In the genomic region with DNA sequence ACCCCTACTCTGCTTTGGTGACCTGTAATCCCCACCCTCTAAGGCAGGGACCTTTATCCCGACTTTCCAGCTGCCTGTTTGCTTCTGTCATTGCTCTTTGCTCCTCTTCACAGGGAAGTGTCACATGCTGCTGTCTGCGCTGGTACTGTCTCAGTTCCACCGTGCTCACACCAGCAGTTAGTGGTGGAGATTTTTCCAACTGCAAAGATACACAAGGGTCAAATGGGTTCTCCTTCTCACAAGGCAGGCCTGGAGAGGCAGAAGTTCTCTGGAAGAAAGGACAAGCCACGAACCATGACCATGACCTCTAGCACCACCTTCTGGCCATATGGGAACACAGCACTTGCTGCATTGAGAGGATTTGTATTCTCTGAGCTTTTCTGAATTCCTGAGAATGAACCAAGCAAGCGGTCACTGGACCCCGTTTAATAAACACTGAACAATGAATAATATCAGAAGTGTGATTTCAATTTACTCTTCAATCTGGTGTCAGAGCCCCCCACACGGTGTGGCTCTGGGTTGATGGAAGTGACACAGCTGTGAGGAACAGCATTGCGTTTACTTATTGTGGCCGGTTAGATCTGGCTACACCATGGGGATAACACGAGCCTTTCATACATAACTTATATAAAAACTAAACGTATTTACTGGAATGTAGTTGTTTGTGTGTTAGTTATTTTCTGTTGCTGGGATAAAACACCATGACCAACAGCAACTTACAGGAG, we compare ENCODE assay signal across 8 mouse cellular contexts. TPM values are rescaled to one million over a fixed set of nuclear protein-coding genes. Genes with fewer than 3 reads are reported as not detected.
DNase-seq lines count a peak whose midpoint lies in the region; ATAC-seq lines count a peak whose summit lies in the region.

No protein-coding gene starts in this region.

- H3K4me2 ChIP-seq in intestine, embryonic 16.5 days (ENCODE audit: low read depth, low read length) = no peak overlapping the region
- no peak overlapping the region for H3K4me2 ChIP-seq in liver, embryonic 11.5 days

- no peak overlapping the region for H3K27ac ChIP-seq in intestine, embryonic 16.5 days (ENCODE audit: low read length)
- no peak overlapping the region for H3K27ac ChIP-seq in liver, embryonic 11.5 days (ENCODE audit: low read depth, low read length)

- H3K4me1 ChIP-seq in intestine, embryonic 16.5 days (ENCODE audit: control insufficient read depth, insufficient read depth, low read length) = no peaks in the 10 kb centered on the region
- H3K4me1 ChIP-seq in liver, embryonic 11.5 days (replicated peaks; ENCODE audit: control insufficient read depth, insufficient read depth, low read length) = peaks cover 3% of the 10 kb centered on the region; the same call in 1 of the 2 replicates

- no peaks in the 10 kb centered on the region for H3K9me3 ChIP-seq in intestine, embryonic 16.5 days (ENCODE audit: control insufficient read depth, low read length)
- no peaks in the 10 kb centered on the region for H3K9me3 ChIP-seq in liver, embryonic 11.5 days (ENCODE audit: control insufficient read depth, low read length)

- no peaks in the 10 kb centered on the region for H3K27me3 ChIP-seq in intestine, embryonic 16.5 days (replicated peaks; ENCODE audit: control insufficient read depth, insufficient read depth, low read length)
- H3K27me3 ChIP-seq in liver, embryonic 11.5 days (replicated peaks; ENCODE audit: control insufficient read depth, insufficient read depth, low read length) = no peaks in the 10 kb centered on the region

- 32% methylated on average over 11 of the region's 11 CpGs for WGBS in intestine, embryonic 16.5 days
- WGBS in liver, embryonic 11.5 days = 35% methylated on average over 11 of the region's 11 CpGs

- no peak overlapping the region for H3K4me3 ChIP-seq in intestine, embryonic 16.5 days (ENCODE audit: low read length)
- no peak overlapping the region for H3K4me3 ChIP-seq in liver, embryonic 11.5 days (ENCODE audit: low read depth, low read length)

- peak; percentile 50 for ATAC-seq in intestine, embryonic 16.5 days
- 0 out of 2 replicates have a peak, but pooled peaks have one; percentile 27 for ATAC-seq in liver, embryonic 11.5 days (replicated peaks; ENCODE audit: low FRiP score)

- DNase-seq in B cell, adult 2 months = peak; percentile 52 to 59
- peak; percentile 47 for DNase-seq in MEL-GATA-1-ER (ENCODE audit: extremely low read depth, low read depth)
- DNase-seq in cerebellum, adult 9-11 months = peak; percentile 51
- peak; percentile 60 to 85 for DNase-seq in frontal cortex, postnatal 36 days (ENCODE audit: low spot score in 2 of 2)
- DNase-seq in liver, embryonic 11.5 days (ENCODE audit: low spot score) = no peak
- DNase-seq in naive thymus-derived CD4-positive, alpha-beta T cell, adult 2 months (ENCODE audit: low read depth) = peak; percentile 74
- peak; percentile 57 for DNase-seq in thymus, postnatal 14 days

- no peak overlapping the region for H3K9ac ChIP-seq in intestine, embryonic 16.5 days (ENCODE audit: low read depth, low read length)
- no peak overlapping the region for H3K9ac ChIP-seq in liver, embryonic 11.5 days (ENCODE audit: low read depth, low read length)

- H3K36me3 ChIP-seq in intestine, embryonic 16.5 days (ENCODE audit: control insufficient read depth, insufficient read depth, low read length) = no peaks in the 10 kb centered on the region
- no peaks in the 10 kb centered on the region for H3K36me3 ChIP-seq in liver, embryonic 11.5 days (ENCODE audit: control insufficient read depth, insufficient read depth, low read length)

RNA-seq across cellular contexts. Expression of gene Adra1d, which starts 32.0 kb away (rescaled TPM):
- 0.21 and 0.28 TPM in 2 replicates for polyA plus RNA-seq in intestine, embryonic 16.5 days (2015; fragmentation: Nextera tagmentation; extraction: Ambion mirVana)
- polyA plus RNA-seq in liver, embryonic 11.5 days (2014; fragmentation: Nextera tagmentation; extraction: Ambion mirVana) = 1.1 and 1.5 TPM in 2 replicates

RNA-seq across cellular contexts. Expression of gene Smox, which starts 38.8 kb away (rescaled TPM):
- polyA plus RNA-seq in intestine, embryonic 16.5 days (2015; fragmentation: Nextera tagmentation; extraction: Ambion mirVana) = 20.1 and 21.7 TPM in 2 replicates
- polyA plus RNA-seq in liver, embryonic 11.5 days (2014; fragmentation: Nextera tagmentation; extraction: Ambion mirVana) = 36.3 and 44.9 TPM in 2 replicates
